Comparison of ENCODE assay signal across 9 mouse cellular contexts in the genomic region with DNA sequence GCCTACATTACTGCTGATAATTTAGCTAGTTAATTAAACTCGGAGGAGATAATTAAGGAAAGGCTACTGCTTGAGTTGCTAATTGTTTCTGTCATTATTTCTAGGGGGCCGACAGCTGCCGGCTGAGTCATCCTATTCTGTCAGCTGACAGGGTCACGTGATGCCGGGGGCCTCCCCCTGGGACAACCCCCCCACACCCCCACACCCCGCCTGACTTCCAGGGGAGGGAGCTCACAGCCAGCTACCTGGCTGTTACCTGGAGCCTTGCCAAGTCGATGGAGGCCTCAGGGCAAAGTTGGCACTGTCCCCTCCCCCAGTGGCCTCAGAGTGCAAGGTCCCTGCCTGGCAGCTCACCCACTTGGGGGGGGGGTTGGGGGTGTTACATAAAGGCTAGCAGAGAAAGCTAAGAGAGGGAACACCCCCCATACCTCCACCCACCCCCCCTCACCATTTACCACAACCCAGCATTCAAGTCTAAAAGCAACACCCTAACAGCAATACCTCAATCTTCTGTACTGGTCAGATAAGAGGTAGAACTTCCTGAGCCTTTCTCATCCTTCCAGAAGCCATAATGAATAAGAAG. TPM values are rescaled to one million over a fixed set of nuclear protein-coding genes. Genes with fewer than 3 reads are reported as not detected.
DNase-seq lines count a peak whose midpoint lies in the region; ATAC-seq and TF ChIP-seq lines count a peak whose summit lies in the region.
"Had no signal": no experiment of that assay in that cellular context is flagged by ENCODE, and none has a peak within 500 bp of the region (broad histone marks: within the 10 kb centered on the region; RNA-seq: fewer than 3 reads in every experiment).

No protein-coding gene starts in this region.

- 0 out of 2 replicates have a peak, but pooled peaks cover 4% of the 10 kb centered on the region for H3K4me1 ChIP-seq in lung, embryonic 16.5 days (replicated peaks; ENCODE audit: control insufficient read depth, insufficient read depth, low read length)
- H3K4me1 ChIP-seq in midbrain, postnatal 0 days (ENCODE audit: insufficient read depth, low read length): no peaks in the 10 kb centered on the region

- H3K27me3 ChIP-seq in lung, embryonic 16.5 days (ENCODE audit: control insufficient read depth, insufficient read depth, low read depth, low read length): no peaks in the 10 kb centered on the region
- H3K27me3 ChIP-seq in midbrain, postnatal 0 days (ENCODE audit: insufficient read depth, low read length): no peaks in the 10 kb centered on the region

- H3K4me3 ChIP-seq in lung, embryonic 16.5 days (ENCODE audit: low read length): no peak overlapping the region
- no peak overlapping the region for H3K4me3 ChIP-seq in midbrain, postnatal 0 days (ENCODE audit: low read depth, low read length)

- WGBS in lung, embryonic 16.5 days: 18% methylated on average over 7 of the region's 7 CpGs
- 36% methylated on average over 7 of the region's 7 CpGs for WGBS in midbrain, postnatal 0 days

- H3K4me2 ChIP-seq in lung, embryonic 16.5 days (ENCODE audit: low read depth, low read length): 0 out of 2 replicates have a peak overlapping the region, but pooled peaks have one; percentile 2
- no peak overlapping the region; the same call in 1 of the 2 replicates for H3K4me2 ChIP-seq in midbrain, postnatal 0 days (ENCODE audit: low read depth, low read length, poor library complexity, severe bottlenecking)

- TF ChIP-seq CTCF in midbrain, postnatal 0 days (IDR thresholded peaks at IDR 0.05): no peak

- no peaks in the 10 kb centered on the region for H3K36me3 ChIP-seq in lung, embryonic 16.5 days (ENCODE audit: control insufficient read depth, insufficient read depth, low read length)
- H3K36me3 ChIP-seq in midbrain, postnatal 0 days (ENCODE audit: insufficient read depth, low read length): no peaks in the 10 kb centered on the region

- H3K27ac ChIP-seq in lung, embryonic 16.5 days (ENCODE audit: low read length): no peak overlapping the region
- no peak overlapping the region for H3K27ac ChIP-seq in midbrain, postnatal 0 days (ENCODE audit: low read depth, low read length)
- H3K27ac ChIP-seq: macrophage had no signal

- H3K9ac ChIP-seq in lung, embryonic 16.5 days (ENCODE audit: low read length): no peak overlapping the region
- no peak overlapping the region for H3K9ac ChIP-seq in midbrain, postnatal 0 days (replicated peaks; ENCODE audit: low read length, poor library complexity, severe bottlenecking)

- no peak for DNase-seq in lung, postnatal 14 days
- DNase-seq in cerebellum, postnatal 10 days: peak; percentile 85
- DNase-seq in kidney, adult 18-20 months: peak; percentile 85
- DNase-seq in midbrain, postnatal 0 days (ENCODE audit: low spot score): peak; percentile 76
- no peak for DNase-seq in left cerebral cortex, postnatal 36 days (ENCODE audit: low spot score in 2 of 2)
- no peak for DNase-seq in embryo, embryonic 9.5 days (ENCODE audit: extremely low spot score)
- no peak for DNase-seq in heart, postnatal 14 days

- intact Hi-C loops in left cerebral cortex, postnatal 36 days (cut with DNase I): no loop called here
- intact Hi-C loops in heart, postnatal 14 days (cut with DNase I): no loop called here

- peaks cover 2% of the 10 kb centered on the region; the same call in 1 of the 2 replicates for H3K9me3 ChIP-seq in lung, embryonic 16.5 days (ENCODE audit: control insufficient read depth, low read length)
- H3K9me3 ChIP-seq in midbrain, postnatal 0 days (ENCODE audit: low read length): no peaks in the 10 kb centered on the region

- ATAC-seq in lung, embryonic 16.5 days (ENCODE audit: low read depth): no peak
- ATAC-seq in midbrain, postnatal 0 days (ENCODE audit: low FRiP score): no peak

RNA-seq across cellular contexts. Expression of gene Micall2, which starts 41.1 kb away (rescaled TPM):
- 3.7 and 4.0 TPM in 2 replicates for polyA plus RNA-seq in lung, embryonic 16.5 days (2015; fragmentation: Nextera tagmentation; extraction: Ambion mirVana)
- 10.8 and 16.6 TPM in 2 replicates for total RNA-seq in midbrain, postnatal 0 days (2014; rRNA removed)
- 15.1 and 17.4 TPM in 2 replicates for polyA plus RNA-seq in midbrain, postnatal 0 days (2015; fragmentation: Nextera tagmentation; extraction: Ambion mirVana)
- 1 to 10 TPM; 1.7 to 3.4 TPM for total RNA-seq in left cerebral cortex, postnatal 36 days (2021)
- total RNA-seq in heart, postnatal 14 days (2021): 1 to 10 TPM; 3.7 to 4.1 TPM

Comparison
In these comparisons a context has a peak if more than half of its experiments do, and no peak if none do; other contexts are left out.
1. DNase-seq: peak in cerebellum, postnatal 10 days (2 of 2), kidney, adult 18-20 months (single experiment) and midbrain, postnatal 0 days (single experiment); none in lung, postnatal 14 days (single experiment), left cerebral cortex, postnatal 36 days (0 of 2), embryo, embryonic 9.5 days (single experiment) and heart, postnatal 14 days (0 of 2).